Mouse (Mus musculus) macrophage (primary cell): ENCODE measurements around the gene Leo1. TPM values are rescaled to one million over a fixed set of nuclear protein-coding genes. Genes with fewer than 3 reads are reported as not detected.
"Not testable (repeated sequence)": the region's sequence is repeated elsewhere in the genome, so short reads cannot be mapped to it uniquely, and the experiment has no call there.

Source experiments
- H3K27ac ChIP-seq: fragments of 350-480 bp; formaldehyde crosslinking; 2 replicates; pipeline ENCODE4 v1.9.0; 2021
- H3K36me3 ChIP-seq: fragments of 350-480 bp; formaldehyde crosslinking; 2 replicates; pipeline ENCODE4 v1.9.0; 2021; ENCODE audit errors: inconsistent target
- H3K4me3 ChIP-seq: fragments of 350-480 bp; formaldehyde crosslinking; 2 replicates; pipeline ENCODE4 v1.9.0; 2021; ENCODE audit errors: inconsistent target
- H3K79me2 ChIP-seq: fragments of 350-480 bp; formaldehyde crosslinking; 2 replicates; pipeline ENCODE4 v1.9.0; 2021; ENCODE audit errors: inconsistent target
- WGBS: methylation state at CpG from one replicate; pipeline ENCODE4 v1.1.7; 2026; ENCODE audit warnings: inconsistent platforms; ENCODE audit not compliant: missing documents; 5-methylcytosine and 5-hydroxymethylcytosine counted together
- polyA plus RNA-seq: library from polyadenylated mRNA; stranded (reverse); fragments of 250-400 nt; gene quantifications from 3 replicates; pipeline ENCODE4 v1.2.4, GENCODE M21; 2018; ENCODE audit warnings: inconsistent platforms

Leo1 gene
- polyA plus RNA-seq, 1 experiment from 2014 or later, result 36.4 TPM

GRCm38 (mm10) chr9:75434872-75435271 lies 6.5 kb upstream of the Leo1 start:
- H3K27ac ChIP-seq, result peak overlapping the region; percentile 80
- 49% methylated on average over 6 of the region's 6 CpGs for WGBS
- no peak overlapping the region for H3K4me3 ChIP-seq
- H3K79me2 ChIP-seq, result no peaks in the 10 kb centered on the region
- H3K36me3 ChIP-seq, result no peaks in the 10 kb centered on the region

GRCm38 (mm10) chr9:75435291-75435690 lies 6.0 kb upstream of the Leo1 start:
- H3K4me3 ChIP-seq, result no peak overlapping the region
- no peaks in the 10 kb centered on the region for H3K79me2 ChIP-seq
- no peaks in the 10 kb centered on the region for H3K36me3 ChIP-seq
- H3K27ac ChIP-seq, result peak overlapping the region; percentile 80
- 95% methylated on average over 3 of the region's 4 CpGs for WGBS

GRCm38 (mm10) chr9:75435918-75436317 lies 5.4 kb upstream of the Leo1 start:
- Histone ChIP-seq H3K4me3 (no peak overlapping the region), H3K79me2 (no peaks in the 10 kb centered on the region), H3K36me3 (no peaks in the 10 kb centered on the region), H3K27ac (peak overlapping the region; percentile 80)
- 4% methylated on average over 12 of the region's 12 CpGs for WGBS

- Histone ChIP-seq H3K79me2 (peaks cover 12% of the 10 kb centered on the region), H3K27ac (no peak overlapping the region), H3K36me3 (no peaks in the 10 kb centered on the region), H3K4me3 (no peak overlapping the region)
- WGBS, result 76% methylated on average over 4 of the region's 6 CpGs
These were observed 3.5 kb upstream of the Leo1 start for GRCm38 (mm10) chr9:75437653-75438385.

- WGBS, result under 1% methylated on average over 31 of the region's 31 CpGs
- Histone ChIP-seq H3K27ac (peak overlapping the region; percentile 34), H3K36me3 (peaks cover 11% of the 10 kb centered on the region), H3K4me3 (peak overlapping the region; percentile 89), H3K79me2 (peaks cover 41% of the 10 kb centered on the region)
These were observed 387 bp downstream of the Leo1 start for GRCm38 (mm10) chr9:75441691-75442131.

GRCm38 (mm10) chr9:75444981-75445380 lies 3.7 kb downstream of the Leo1 start:
- Histone ChIP-seq H3K4me3 (no peak overlapping the region), H3K36me3 (peaks cover 42% of the 10 kb centered on the region), H3K79me2 (peaks cover 41% of the 10 kb centered on the region), H3K27ac (no peak overlapping the region)
- 98% methylated on average over 15 of the region's 15 CpGs for WGBS

GRCm38 (mm10) chr9:75446574-75446973 lies 5.2 kb downstream of the Leo1 start:
- Histone ChIP-seq H3K79me2 (peaks cover 41% of the 10 kb centered on the region), H3K36me3 (peaks cover 52% of the 10 kb centered on the region)
- H3K27ac ChIP-seq, H3K4me3 ChIP-seq: not testable (repeated sequence)
- 97% methylated on average over 5 of the region's 10 CpGs for WGBS

- H3K4me3 ChIP-seq, result no peak overlapping the region
- H3K79me2 ChIP-seq, result peaks cover 27% of the 10 kb centered on the region
- H3K36me3 ChIP-seq, result peaks cover 66% of the 10 kb centered on the region
These were observed 6.7 kb downstream of the Leo1 start for GRCm38 (mm10) chr9:75448021-75448420.

GRCm38 (mm10) chr9:75453994-75454393 lies 12.7 kb downstream of the Leo1 start:
- Histone ChIP-seq H3K4me3 (no peak overlapping the region), H3K27ac (no peak overlapping the region), H3K36me3 (peaks cover 91% of the 10 kb centered on the region), H3K79me2 (no peaks in the 10 kb centered on the region)
- 87% methylated on average over 2 of the region's 2 CpGs for WGBS

More at GRCm38 (mm10) chr9:75448021-75448420, 6.7 kb downstream of the Leo1 start:
- WGBS, result 90% methylated on average over 3 of the region's 3 CpGs
- no peak overlapping the region for H3K27ac ChIP-seq

- H3K36me3 ChIP-seq, result peaks cover 92% of the 10 kb centered on the region
- WGBS, result 97% methylated on average over 7 of the region's 10 CpGs
- H3K27ac ChIP-seq, result no peak overlapping the region
These were observed 14.4 kb downstream of the Leo1 start for GRCm38 (mm10) chr9:75455684-75456083.

GRCm38 (mm10) chr9:75463050-75463660 lies 21.8 kb downstream of the Leo1 start:
- Histone ChIP-seq H3K36me3 (peaks cover 50% of the 10 kb centered on the region), H3K4me3 (no peak overlapping the region), H3K27ac (no peak overlapping the region), H3K79me2 (no peaks in the 10 kb centered on the region)
- 94% methylated on average over 8 of the region's 8 CpGs for WGBS

More at GRCm38 (mm10) chr9:75455684-75456083, 14.4 kb downstream of the Leo1 start:
- Histone ChIP-seq H3K79me2 (no peaks in the 10 kb centered on the region), H3K4me3 (no peak overlapping the region)

- Histone ChIP-seq H3K4me3 (no peak overlapping the region), H3K36me3 (peaks cover 25% of the 10 kb centered on the region), H3K79me2 (no peaks in the 10 kb centered on the region), H3K27ac (no peak overlapping the region)
- 83% methylated on average over 9 of the region's 9 CpGs for WGBS
These were observed 24.5 kb downstream of the Leo1 start for GRCm38 (mm10) chr9:75465856-75466255.

- Histone ChIP-seq H3K27ac (no peak overlapping the region), H3K4me3 (no peak overlapping the region), H3K36me3 (peaks cover 17% of the 10 kb centered on the region), H3K79me2 (no peaks in the 10 kb centered on the region)
- WGBS, result 78% methylated on average over 4 of the region's 4 CpGs
These were observed 25.3 kb downstream of the Leo1 start for GRCm38 (mm10) chr9:75466641-75467040.

- Histone ChIP-seq H3K36me3 (peaks cover 8% of the 10 kb centered on the region; the same call in 1 of the 2 replicates), H3K4me3 (no peak overlapping the region), H3K79me2 (no peaks in the 10 kb centered on the region), H3K27ac (no peak overlapping the region)
- 97% methylated on average over 3 of the region's 3 CpGs for WGBS
These were observed 26.3 kb downstream of the Leo1 start for GRCm38 (mm10) chr9:75467581-75467980.

GRCm38 (mm10) chr9:75468297-75468696 lies 27.0 kb downstream of the Leo1 start:
- WGBS, result 85% methylated on average over 13 of the region's 14 CpGs
- H3K4me3 ChIP-seq, result no peak overlapping the region
- H3K27ac ChIP-seq, result no peak overlapping the region
- H3K79me2 ChIP-seq, result no peaks in the 10 kb centered on the region
- 0 out of 2 replicates have a peak, but pooled peaks cover 7% of the 10 kb centered on the region for H3K36me3 ChIP-seq
